Mouse (Mus musculus) ES-E14 (cell line): Measurements from ENCODE around the gene Cwc25. TPM values are rescaled to one million over a fixed set of nuclear protein-coding genes. Genes with fewer than 3 reads are reported as not detected.

Experiments
- DNase-seq: peaks from one replicate; pipeline ENCODE4 v3.0.0-alpha.2; 2013; ENCODE audit warnings: low read depth, low spot score
- H3K27ac ChIP-seq: 2 replicates; pipeline ENCODE4 v1.5.1; 2012; ENCODE audit warnings: low read depth, mild to moderate bottlenecking, low read length, moderate library complexity, mixed read lengths; ENCODE audit not compliant: poor library complexity, insufficient read depth, severe bottlenecking
- H3K36me3 ChIP-seq: 2 replicates; pipeline ENCODE4 v1.6.1; 2012; ENCODE audit warnings: mild to moderate bottlenecking, low read length, moderate library complexity, mixed read lengths; ENCODE audit not compliant: control insufficient read depth, poor library complexity, insufficient read depth, severe bottlenecking
- H3K4me1 ChIP-seq, 2 experiments: fragments of 150-350 bp in 1 of 2; sonication (generic) in 1 of 2; 2 replicates each; pipeline ENCODE4 v1.6.1; 2012; ENCODE audit warnings: low read length in 2 of 2, mild to moderate bottlenecking in 1 of 2, mixed read lengths in 1 of 2; ENCODE audit not compliant: control insufficient read depth in 2 of 2, insufficient read depth in 2 of 2, poor library complexity in 1 of 2
- H3K4me3 ChIP-seq, 2 experiments: fragments of 150-350 bp in 1 of 2; sonication (generic) in 1 of 2; 2 replicates each; pipeline ENCODE4 v1.5.1; 2012; ENCODE audit warnings: low read length in 2 of 2, low read depth in 1 of 2, mild to moderate bottlenecking in 1 of 2, mixed read lengths in 1 of 2; ENCODE audit not compliant: insufficient read depth in 1 of 2, poor library complexity in 1 of 2, severe bottlenecking in 1 of 2
- H3K9ac ChIP-seq: 2 replicates; pipeline ENCODE4 v1.6.1; 2012; ENCODE audit warnings: low read depth, mild to moderate bottlenecking, low read length, mixed read lengths; ENCODE audit not compliant: poor library complexity, insufficient read depth, severe bottlenecking
- H3K9me3 ChIP-seq: fragments of 150-350 bp; sonication (generic); 2 replicates; pipeline ENCODE4 v1.6.1; 2012; ENCODE audit warnings: low read depth, mild to moderate bottlenecking, low read length; ENCODE audit not compliant: control insufficient read depth, insufficient read depth
- CHD2 ChIP-seq: IDR thresholded peaks from 2 replicates; pipeline ENCODE4 v1.6.1; 2014; ENCODE audit warnings: mild to moderate bottlenecking, low read depth, low read length, inconsistent platforms
- HCFC1 ChIP-seq: IDR thresholded peaks from 2 replicates; pipeline ENCODE4 v1.6.1; 2012; ENCODE audit warnings: low read length, inconsistent platforms, borderline replicate concordance; ENCODE audit not compliant: insufficient read depth
- MAFK ChIP-seq: IDR thresholded peaks from 2 replicates; pipeline ENCODE4 v1.6.1; 2014; ENCODE audit warnings: mild to moderate bottlenecking, low read depth, low read length, inconsistent platforms; ENCODE audit not compliant: insufficient read depth
- ZC3H11A ChIP-seq: IDR thresholded peaks from 2 replicates; pipeline ENCODE4 v1.6.1; 2012; ENCODE audit warnings: low read depth, mild to moderate bottlenecking, inconsistent platforms, low read length, borderline replicate concordance
- ZNF384 ChIP-seq: IDR thresholded peaks from 2 replicates; pipeline ENCODE4 v1.6.1; 2012; ENCODE audit warnings: low read depth, low read length, inconsistent platforms
- in situ Hi-C, 2 experiments: fragments of 600-800 bp; cut with MboI; formaldehyde crosslinking; loops; one replicate each; pipeline ENCODE4 v1.15.1; 2025; ENCODE audit warnings: low sequenced_read_pairs in 2 of 2, inconsistent platforms in 1 of 2; ENCODE audit not compliant: unreplicated experiment in 2 of 2
- total RNA-seq: library from RNA; depleted of rRNA; stranded (reverse); fragments of 300-350 nt; gene quantifications from 2 replicates; pipeline ENCODE4 v1.2.3, GENCODE M21; 2012

The Cwc25 gene
- total RNA-seq, 1 experiment: 18.5 TPM

- in situ Hi-C loops: no loop called here
- Histone ChIP-seq H3K27ac (peak overlapping the region; percentile 86), H3K9me3 (no peaks in the 10 kb centered on the region), H3K4me3 (peak overlapping the region; percentile 93 to 96), H3K9ac (peak overlapping the region; percentile 84), H3K36me3 (no peaks in the 10 kb centered on the region; the same call in 1 of the 2 replicates), H3K4me1 (peaks cover 12 to 15% of the 10 kb centered on the region in 2 experiments; a peak in 3 of 4 replicates)
- TF ChIP-seq ZNF384: no peak
- no peak for TF ChIP-seq CHD2
- TF ChIP-seq ZC3H11A: no peak
- TF ChIP-seq HCFC1: no peak
- TF ChIP-seq MAFK: no peak
- no peak for DNase-seq
Measured at GRCm38 (mm10) chr11:97799994-97800690, 33.8 kb upstream of the Cwc25 start.

- TF ChIP-seq HCFC1: peak; percentile 24; the same call in 1 of the 2 replicates
- TF ChIP-seq ZC3H11A: no peak
- TF ChIP-seq CHD2: no peak
- no peak for TF ChIP-seq MAFK
- no peak for TF ChIP-seq ZNF384
- no peak for DNase-seq
- peak overlapping the region; percentile 83 for H3K9ac ChIP-seq
- no peaks in the 10 kb centered on the region; the same call in 1 of the 2 replicates for H3K36me3 ChIP-seq
- H3K4me3 ChIP-seq: peak overlapping the region; percentile 93 to 96
- no peaks in the 10 kb centered on the region for H3K9me3 ChIP-seq
- H3K4me1 ChIP-seq: peaks cover 9 to 12% of the 10 kb centered on the region in 2 experiments; a peak in 3 of 4 replicates
- in situ Hi-C loops: no loop called here
- H3K27ac ChIP-seq: peak overlapping the region; percentile 86
Measured at GRCm38 (mm10) chr11:97799146-97799993, 33.0 kb upstream of the Cwc25 start.

GRCm38 (mm10) chr11:97798782-97799145, 32.4 kb upstream of the Cwc25 start, which contains the start of gene Lasp1:
Gene Lasp1 (plus strand): TSS chr11:97799000.
- Histone ChIP-seq H3K4me3 (peak within 1 kb of the TSS; percentile 93 to 96), H3K9ac (peak within 1 kb of the TSS; percentile 83), H3K36me3 (no peaks in the 10 kb centered on the region; the same call in 1 of the 2 replicates), H3K27ac (peak within 1 kb of the TSS; percentile 86), H3K4me1 (peaks cover 12 to 16% of the 10 kb centered on the region in 2 experiments), H3K9me3 (no peaks in the 10 kb centered on the region)
- in situ Hi-C loops: no loop called here
- peak; percentile 75 for DNase-seq
- TF ChIP-seq MAFK (no peak), HCFC1 (no peak), CHD2 (no peak)

- no peak for DNase-seq
- no peaks in the 10 kb centered on the region; the same call in 1 of the 2 replicates for H3K36me3 ChIP-seq
- H3K4me3 ChIP-seq: peak overlapping the region in 1 of 2 experiments; percentile 96; a peak in 1 of 4 replicates
- no peak overlapping the region; the same call in 1 of the 2 replicates for H3K9ac ChIP-seq
- TF ChIP-seq HCFC1: no peak
- TF ChIP-seq ZNF384: no peak
- no peak for TF ChIP-seq CHD2
- TF ChIP-seq MAFK: no peak
- TF ChIP-seq ZC3H11A: no peak
- peaks cover 13 to 16% of the 10 kb centered on the region in 2 experiments for H3K4me1 ChIP-seq
- no peaks in the 10 kb centered on the region for H3K9me3 ChIP-seq
- no peak overlapping the region; the same call in 1 of the 2 replicates for H3K27ac ChIP-seq
- in situ Hi-C loops: no loop called here
Measured at GRCm38 (mm10) chr11:97798083-97798435, 31.7 kb upstream of the Cwc25 start.
